Mouse (Mus musculus) spleen, postnatal 14 days (tissue): ENCODE measurements at regions not wholly inside any gene's neighbourhood (a gene's known extent, or its start where the extent isn't known, plus 50 kb on each side); places are given as distances from the start of the nearest gene placed in this dataset.
"Not testable (repeated sequence)": the region's sequence is repeated elsewhere in the genome, so short reads cannot be mapped to it uniquely, and the experiment has no call there.

Source experiments
- DNase-seq, 2 experiments: peaks; one replicate each; pipeline ENCODE4 v3.0.0; 2021 to 2022; ENCODE audit warnings: low spot score in 2 of 2

DNA sequence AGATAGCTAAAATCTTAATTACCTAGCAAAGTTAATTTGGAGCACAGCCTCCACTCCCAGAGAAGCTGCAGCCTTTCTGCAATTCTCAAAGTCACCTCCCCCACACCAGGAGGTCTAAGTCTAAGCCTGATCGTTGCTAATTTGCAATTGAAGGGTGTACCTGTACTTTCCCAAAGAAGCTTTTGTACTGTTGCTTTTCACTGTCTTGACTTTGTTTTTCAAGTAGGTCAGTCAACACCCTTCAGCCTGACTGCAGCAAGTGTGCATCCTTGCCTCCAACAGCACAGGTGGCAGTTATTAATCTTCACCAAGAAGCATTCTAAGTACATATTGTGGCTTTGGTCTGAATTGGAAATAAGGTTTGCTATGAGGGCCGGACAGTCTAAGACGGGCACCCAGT, 91.7 kb upstream of the Slc22a30 start:
- DNase-seq: not testable (repeated sequence)

GRCm38 (mm10) chr19:8497526-8497925, 92.6 kb upstream of the Slc22a30 start:
- not testable (repeated sequence) for DNase-seq

DNA sequence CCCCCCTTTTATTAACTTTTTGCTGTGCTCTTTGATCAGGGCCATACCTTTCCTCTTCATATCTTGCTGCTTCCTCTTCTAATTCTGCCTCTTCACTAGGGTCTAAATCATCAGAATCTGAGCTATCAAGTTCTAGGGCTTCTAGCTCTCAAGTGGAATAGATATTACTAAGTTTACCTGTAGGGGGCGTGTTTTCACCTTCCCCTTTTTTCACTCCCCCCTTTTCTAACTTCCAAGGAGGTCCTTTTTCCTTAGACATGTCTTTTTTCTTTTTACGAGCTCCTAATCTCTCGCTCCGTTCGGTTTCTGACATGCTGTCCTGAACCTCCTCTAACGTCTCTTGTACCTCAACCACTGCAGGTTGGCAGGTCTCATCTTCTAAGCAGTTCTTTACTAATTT, 73.3 kb upstream of the Slc22a8 start:
- DNase-seq: not testable (repeated sequence)

- DNase-seq: peak in 1 of 2 experiments; percentile 41
These were observed 72.8 kb upstream of the Slc22a8 start for GRCm38 (mm10) chr19:8518273-8518672.

- DNase-seq: not testable (repeated sequence)
These were observed 72.1 kb upstream of the Slc22a8 start for GRCm38 (mm10) chr19:8518933-8519332.

DNA sequence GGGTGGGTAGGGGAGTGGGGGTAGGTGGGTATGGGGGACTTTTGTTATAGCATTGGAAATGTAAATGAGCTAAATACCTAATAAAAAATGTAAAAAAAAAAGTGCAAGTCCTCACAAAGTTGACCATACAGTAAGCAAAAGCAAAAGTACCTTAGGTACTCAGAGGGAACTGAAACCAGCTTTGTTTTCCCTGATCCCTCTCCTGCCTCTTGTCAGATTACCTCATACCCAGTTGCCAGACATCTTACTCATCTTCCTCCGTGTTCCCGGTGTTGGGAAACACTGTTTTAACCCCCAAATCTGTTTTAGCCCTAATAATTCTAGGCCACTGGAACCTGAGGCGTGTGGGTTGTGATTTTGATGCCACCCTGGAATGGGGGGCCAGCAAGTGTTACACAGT, 56.5 kb upstream of the Slc22a8 start:
- DNase-seq: no peak

GRCm38 (mm10) chr19:8536085-8536484, 55.0 kb upstream of the Slc22a8 start:
- no peak for DNase-seq
